Mouse (Mus musculus): Measurements from ENCODE around the gene Nkain4. TPM values are rescaled to one million over a fixed set of nuclear protein-coding genes. Genes with fewer than 3 reads are reported as not detected.
A peak's percentile ranks its signal among the peaks of the same experiment; 100 is the strongest.

The Nkain4 gene
- polyA plus RNA-seq, 1 experiment from 2014 or later = 138 TPM

DNA sequence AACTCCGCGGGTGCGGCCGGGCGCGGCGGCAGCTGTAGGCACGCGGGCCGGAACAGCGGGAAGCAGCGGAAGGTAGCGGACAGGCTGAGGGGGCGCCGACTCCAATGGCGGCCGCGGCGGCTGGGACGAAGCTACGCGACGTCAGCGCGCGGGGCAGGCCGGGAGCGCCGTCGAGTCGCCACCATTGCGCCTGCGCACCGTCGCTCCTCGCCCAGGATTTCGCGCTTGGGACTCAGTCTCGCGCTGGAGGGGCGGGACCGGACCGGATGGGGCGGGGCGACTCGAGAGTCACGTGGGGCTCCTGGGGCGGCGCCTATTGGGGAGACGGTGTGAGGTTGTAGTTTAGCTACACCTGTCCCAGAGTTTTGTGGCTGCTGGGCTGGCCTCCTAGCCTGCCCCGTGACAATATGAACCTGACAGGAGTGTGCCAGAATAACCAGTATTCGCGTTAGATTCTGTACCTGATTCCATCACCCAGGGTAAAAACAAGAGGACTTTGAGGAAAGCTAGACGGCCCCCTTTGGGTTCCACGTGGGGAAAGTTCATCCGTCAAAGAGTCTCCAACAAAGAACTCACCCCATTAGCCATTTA lies 33.6 kb downstream of the Nkain4 start, which contains the start of gene Ythdf1:
TSS of gene Ythdf1 (minus strand) at position 140 of the 591 bp plus-strand sequence.
- H3K27ac ChIP-seq (ENCODE audit: low read depth) = peak within 1 kb of the TSS; percentile 46; the same call in 1 of the 2 replicates
- peak within 1 kb of the TSS; percentile 92 for H3K4me2 ChIP-seq
- WGBS = under 1% methylated on average over 38 of the region's 56 CpGs
- no peak for TF ChIP-seq CTCF (IDR thresholded peaks at IDR 0.05; ENCODE audit: low read depth)
- H3K9ac ChIP-seq = peak within 1 kb of the TSS; percentile 99
- H3K4me1 ChIP-seq (ENCODE audit: insufficient read depth) = peaks cover 10% of the 10 kb centered on the region
- DNase-seq (peak; percentile 99), ATAC-seq (ENCODE audit: insufficient read depth) (peak; percentile 93)
- peak within 1 kb of the TSS; percentile 99 for H3K4me3 ChIP-seq (ENCODE audit: low read depth, low read length)
- no peaks in the 10 kb centered on the region for H3K27me3 ChIP-seq (ENCODE audit: insufficient read depth, low read length)
- H3K9me3 ChIP-seq (ENCODE audit: low read depth, low read length) = no peaks in the 10 kb centered on the region
- H3K36me3 ChIP-seq (ENCODE audit: insufficient read depth) = peaks cover 30% of the 10 kb centered on the region

DNA sequence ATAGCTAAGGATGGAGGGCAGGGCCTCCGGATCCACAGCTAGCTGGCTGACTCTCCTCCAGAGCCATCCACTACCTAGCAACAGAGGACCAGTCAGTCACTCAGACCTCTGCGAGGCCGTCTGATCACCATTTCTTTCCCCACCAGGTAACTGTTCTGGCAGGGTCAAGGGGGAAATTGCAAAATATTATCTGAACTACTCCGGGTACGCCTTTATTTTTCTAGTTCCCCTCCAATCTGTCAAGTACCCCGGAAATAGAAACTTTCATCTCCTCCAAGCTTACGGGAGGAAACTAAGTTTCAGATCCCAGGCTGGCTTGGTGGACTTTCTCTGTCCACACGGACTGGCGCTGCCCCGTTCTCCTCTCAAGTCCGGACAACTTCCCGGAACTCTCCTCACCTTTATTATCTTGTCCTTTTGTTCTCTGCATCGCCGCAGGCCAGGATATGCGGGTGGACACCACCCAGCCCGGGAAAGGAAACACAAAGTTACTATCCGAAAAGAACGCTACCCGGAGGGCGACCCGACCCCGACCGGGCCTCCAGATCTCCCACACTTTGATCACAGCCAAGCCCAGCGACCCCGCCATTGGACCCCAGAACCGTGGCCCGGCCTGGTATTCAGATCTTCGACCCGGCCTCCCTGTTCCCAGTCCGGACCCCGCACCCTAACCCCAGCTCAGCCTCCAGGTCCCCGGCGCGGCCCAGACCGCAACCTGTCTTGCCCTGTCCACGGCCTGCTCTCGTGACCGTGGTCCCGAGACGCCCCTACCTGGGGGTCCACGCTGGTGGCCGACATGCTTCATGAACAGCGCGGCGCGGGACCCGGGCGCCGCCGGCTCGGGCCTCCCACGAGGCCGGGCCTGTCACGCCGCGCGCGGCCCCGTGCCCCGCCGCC lies 34.3 kb downstream of the Nkain4 start:
- ATAC-seq (ENCODE audit: insufficient read depth) = peak; percentile 65; the same call in 1 of the 2 replicates
- H3K4me3 ChIP-seq (ENCODE audit: low read depth, low read length) = peak overlapping the region; percentile 99
- DNase-seq = peak; percentile 12
- WGBS = under 1% methylated on average over 61 of the region's 61 CpGs
- TF ChIP-seq CTCF (IDR thresholded peaks at IDR 0.05; ENCODE audit: low read depth) = no peak
- H3K4me1 ChIP-seq (ENCODE audit: insufficient read depth) = peaks cover 10% of the 10 kb centered on the region
- H3K9ac ChIP-seq = peak overlapping the region; percentile 99
- peak overlapping the region; percentile 46; the same call in 1 of the 2 replicates for H3K27ac ChIP-seq (ENCODE audit: low read depth)
- no peaks in the 10 kb centered on the region for H3K27me3 ChIP-seq (ENCODE audit: insufficient read depth, low read length)
- H3K4me2 ChIP-seq = peak overlapping the region; percentile 92
- peaks cover 37% of the 10 kb centered on the region for H3K36me3 ChIP-seq (ENCODE audit: insufficient read depth)
- no peaks in the 10 kb centered on the region for H3K9me3 ChIP-seq (ENCODE audit: low read depth, low read length)

DNA sequence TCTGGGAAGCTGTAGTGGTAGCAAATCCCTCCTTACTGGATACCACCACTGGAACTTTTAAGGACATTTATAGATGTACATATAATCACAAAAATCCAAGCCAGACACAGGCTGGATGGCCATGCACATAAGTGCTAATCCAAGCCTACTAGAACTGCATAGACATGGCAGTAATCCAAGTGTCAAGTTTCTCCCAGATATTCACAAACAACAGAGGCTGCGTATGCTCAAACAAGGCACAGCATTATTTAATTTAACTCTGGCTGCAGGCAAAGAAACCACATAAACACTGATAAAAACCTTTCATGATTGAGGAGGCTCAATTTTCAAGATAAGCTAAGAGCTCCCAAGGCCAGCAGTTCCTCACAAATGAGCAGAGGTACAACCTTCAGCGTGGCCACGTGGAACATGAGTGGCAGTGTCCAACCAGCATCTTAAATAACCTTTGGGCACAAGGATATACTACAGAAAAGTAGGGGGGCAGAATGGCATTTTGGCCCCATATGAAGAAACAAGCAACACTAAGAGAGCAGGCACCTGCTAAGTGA lies 38.5 kb downstream of the Nkain4 start:
- WGBS = 52% methylated on average over 3 of the region's 3 CpGs
- no peaks in the 10 kb centered on the region for H3K27me3 ChIP-seq (ENCODE audit: insufficient read depth, low read length)
- TF ChIP-seq CTCF (IDR thresholded peaks at IDR 0.05; ENCODE audit: low read depth) = no peak
- DNase-seq = peak; percentile 64
- no peak for ATAC-seq (ENCODE audit: insufficient read depth)
- H3K9me3 ChIP-seq (ENCODE audit: low read depth, low read length) = no peaks in the 10 kb centered on the region
- H3K4me1 ChIP-seq (ENCODE audit: insufficient read depth) = peaks cover 7% of the 10 kb centered on the region
- H3K36me3 ChIP-seq (ENCODE audit: insufficient read depth) = peaks cover 77% of the 10 kb centered on the region
- no peak overlapping the region for H3K27ac ChIP-seq (ENCODE audit: low read depth)
- no peak overlapping the region for H3K9ac ChIP-seq
- no peak overlapping the region for H3K4me2 ChIP-seq
- no peak overlapping the region for H3K4me3 ChIP-seq (ENCODE audit: low read depth, low read length)

DNA sequence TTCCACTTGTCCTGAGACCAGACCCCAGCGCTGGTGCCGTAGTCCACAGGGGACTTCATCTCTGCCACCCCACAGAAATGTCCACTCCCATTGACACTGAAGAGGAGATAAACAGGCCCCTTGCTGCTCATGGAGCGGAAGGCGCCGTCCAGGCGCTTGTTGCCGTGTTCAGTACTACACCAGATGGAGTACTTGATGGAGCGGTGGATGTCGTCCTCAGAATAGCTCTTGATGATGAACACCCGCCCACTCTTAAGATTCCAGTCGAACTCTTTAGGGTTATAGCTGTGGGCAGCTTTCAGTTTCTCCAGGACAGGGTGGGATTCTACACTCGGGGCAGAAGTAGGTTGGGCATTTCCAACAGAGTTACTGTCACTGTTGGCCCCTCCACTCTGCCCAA lies 43.6 kb downstream of the Nkain4 start:
- no peak for TF ChIP-seq CTCF (IDR thresholded peaks at IDR 0.05; ENCODE audit: low read depth)
- no peaks in the 10 kb centered on the region for H3K4me1 ChIP-seq (ENCODE audit: insufficient read depth)
- no peaks in the 10 kb centered on the region for H3K27me3 ChIP-seq (ENCODE audit: insufficient read depth, low read length)
- no peak overlapping the region for H3K4me2 ChIP-seq
- ATAC-seq (ENCODE audit: insufficient read depth) = no peak
- no peaks in the 10 kb centered on the region for H3K9me3 ChIP-seq (ENCODE audit: low read depth, low read length)
- no peak for DNase-seq
- no peak overlapping the region for H3K9ac ChIP-seq
- no peak overlapping the region for H3K27ac ChIP-seq (ENCODE audit: low read depth)
- WGBS = 86% methylated on average over 12 of the region's 12 CpGs
- peaks cover 91% of the 10 kb centered on the region for H3K36me3 ChIP-seq (ENCODE audit: insufficient read depth)
- no peak overlapping the region for H3K4me3 ChIP-seq (ENCODE audit: low read depth, low read length)

DNA sequence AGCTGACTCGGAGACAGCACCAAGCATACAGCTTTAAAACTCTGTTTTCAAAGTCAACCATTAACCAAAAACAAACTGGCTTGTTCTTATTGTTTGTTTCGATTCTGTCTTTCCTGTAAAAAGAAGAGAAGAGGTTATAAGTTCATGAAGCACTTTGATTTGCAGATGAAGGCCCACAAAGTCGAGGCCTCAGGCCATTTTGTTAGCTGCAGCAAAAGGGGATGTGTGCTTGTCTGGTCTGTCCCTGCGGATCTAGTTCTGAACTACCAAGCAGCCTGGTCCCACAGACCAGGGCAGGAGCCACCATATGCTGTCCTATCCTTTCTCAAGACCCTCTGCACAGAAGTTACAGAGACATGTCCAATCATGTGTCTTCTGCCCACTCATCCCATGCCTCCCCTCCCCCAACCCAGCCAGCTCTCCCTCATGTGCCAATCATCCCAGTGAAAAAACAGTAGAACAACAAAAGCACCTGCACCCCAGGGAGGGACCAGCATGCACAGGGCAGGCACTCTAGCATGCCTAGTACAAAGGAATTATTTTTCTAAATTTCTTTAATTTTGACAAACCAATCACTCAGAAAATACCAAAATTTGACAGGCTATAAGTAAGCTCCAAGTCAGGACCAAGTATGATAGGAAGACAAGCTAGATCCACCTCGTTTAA lies 48.8 kb downstream of the Nkain4 start:
- H3K4me3 ChIP-seq (ENCODE audit: low read depth, low read length) = no peak overlapping the region
- H3K27me3 ChIP-seq (ENCODE audit: insufficient read depth, low read length) = no peaks in the 10 kb centered on the region
- no peak for TF ChIP-seq CTCF (IDR thresholded peaks at IDR 0.05; ENCODE audit: low read depth)
- H3K4me1 ChIP-seq (ENCODE audit: insufficient read depth) = no peaks in the 10 kb centered on the region
- H3K4me2 ChIP-seq = no peak overlapping the region
- no peaks in the 10 kb centered on the region for H3K9me3 ChIP-seq (ENCODE audit: low read depth, low read length)
- ATAC-seq (ENCODE audit: insufficient read depth) (no peak), DNase-seq (no peak)
- H3K27ac ChIP-seq (ENCODE audit: low read depth) = no peak overlapping the region
- H3K9ac ChIP-seq = no peak overlapping the region
- WGBS = 66% methylated on average over 5 of the region's 5 CpGs
- H3K36me3 ChIP-seq (ENCODE audit: insufficient read depth) = peaks cover 61% of the 10 kb centered on the region

DNA sequence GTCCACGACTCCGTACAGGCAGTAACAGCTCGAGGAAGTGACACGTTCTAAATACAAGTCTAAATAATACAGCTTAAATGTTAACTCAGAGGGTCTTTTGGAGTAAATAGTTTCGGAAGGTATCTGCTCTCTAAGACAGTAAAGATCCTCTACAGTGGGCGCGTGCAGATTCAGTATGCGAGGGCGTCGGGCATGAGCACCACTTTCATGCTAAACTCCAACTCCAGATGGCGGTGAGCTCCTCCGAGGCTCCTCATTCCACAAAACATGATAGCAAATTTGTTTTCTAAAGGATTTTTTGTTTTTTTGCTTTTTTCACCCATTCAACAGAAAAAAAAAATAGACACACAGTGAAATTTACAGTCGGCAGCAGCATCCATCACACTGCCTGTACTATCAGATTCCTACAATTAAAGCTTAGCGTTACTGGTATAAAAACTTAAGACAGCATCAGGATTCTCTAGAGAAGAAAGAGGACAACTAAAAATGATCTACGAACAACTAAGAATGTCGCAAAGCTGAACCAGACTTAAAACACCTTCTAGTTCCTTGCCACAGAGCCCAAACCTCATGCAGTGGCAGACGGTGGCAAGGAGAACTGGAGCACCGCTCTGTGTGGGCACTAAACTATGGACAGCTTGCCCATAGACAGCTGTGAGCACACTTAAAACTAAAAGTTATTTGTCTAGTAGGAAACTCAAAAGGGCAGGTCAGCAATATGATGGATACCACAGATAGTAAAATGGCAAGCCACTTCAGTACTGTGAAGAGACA lies 49.9 kb downstream of the Nkain4 start:
- H3K27ac ChIP-seq (ENCODE audit: low read depth) = no peak overlapping the region
- ATAC-seq (ENCODE audit: insufficient read depth) (no peak), DNase-seq (no peak)
- no peaks in the 10 kb centered on the region for H3K4me1 ChIP-seq (ENCODE audit: insufficient read depth)
- H3K36me3 ChIP-seq (ENCODE audit: insufficient read depth) = peaks cover 50% of the 10 kb centered on the region
- no peak overlapping the region for H3K9ac ChIP-seq
- no peak overlapping the region for H3K4me3 ChIP-seq (ENCODE audit: low read depth, low read length)
- no peaks in the 10 kb centered on the region for H3K27me3 ChIP-seq (ENCODE audit: insufficient read depth, low read length)
- WGBS = 92% methylated on average over 18 of the region's 18 CpGs
- H3K4me2 ChIP-seq = no peak overlapping the region
- TF ChIP-seq CTCF (IDR thresholded peaks at IDR 0.05; ENCODE audit: low read depth) = no peak
- no peaks in the 10 kb centered on the region for H3K9me3 ChIP-seq (ENCODE audit: low read depth, low read length)
